ENCODE assay signal across 9 mouse cellular contexts in genomic region chrX:70161011-70161410, GRCm38 (mm10).
DNase-seq lines count a peak whose midpoint lies in the region; ATAC-seq lines count a peak whose summit lies in the region.
"Had no signal": no experiment of that assay in that cellular context is flagged by ENCODE, and none has a peak within 500 bp of the region (broad histone marks: within the 10 kb centered on the region; RNA-seq: fewer than 3 reads in every experiment).

No protein-coding gene starts in this region.

- no peaks in the 10 kb centered on the region for H3K4me1 ChIP-seq in forebrain, embryonic 10.5 days
- H3K4me1 ChIP-seq in forebrain, embryonic 13.5 days = no peaks in the 10 kb centered on the region
- no peaks in the 10 kb centered on the region for H3K4me1 ChIP-seq in limb, embryonic 10.5 days
- no peaks in the 10 kb centered on the region for H3K4me1 ChIP-seq in heart, embryonic 10.5 days
- H3K4me1 ChIP-seq: liver, embryonic 13.5 days had no signal

- H3K27me3 ChIP-seq in forebrain, embryonic 10.5 days (ENCODE audit: poor library complexity, severe bottlenecking) = no peaks in the 10 kb centered on the region; the same call in 1 of the 2 replicates
- no peaks in the 10 kb centered on the region for H3K27me3 ChIP-seq in forebrain, embryonic 13.5 days
- no peaks in the 10 kb centered on the region for H3K27me3 ChIP-seq in limb, embryonic 10.5 days (ENCODE audit: low read depth, poor library complexity, severe bottlenecking)
- H3K27me3 ChIP-seq in heart, embryonic 10.5 days (ENCODE audit: insufficient read depth, poor library complexity, severe bottlenecking) = no peaks in the 10 kb centered on the region
- H3K27me3 ChIP-seq: liver, embryonic 13.5 days had no signal

- peak; percentile 13 for DNase-seq in forebrain, embryonic 10.5 days (ENCODE audit: extremely low spot score, low spot score)
- DNase-seq in testis, postnatal 10 days (ENCODE audit: low spot score) = peak; percentile 38
- DNase-seq in testis, postnatal 14 days (ENCODE audit: low spot score) = no peak
- peak; percentile 4 to 6 for DNase-seq in frontal cortex, postnatal 10 days (ENCODE audit: low spot score in 2 of 2)
- DNase-seq in limb, embryonic 10.5 days (ENCODE audit: low spot score) = peak; percentile 31
- DNase-seq in thymus, postnatal 25 days = no peak
- no peak for DNase-seq in heart, embryonic 10.5 days (ENCODE audit: low spot score)
- DNase-seq: liver, embryonic 13.5 days had no signal

- no peak overlapping the region for H3K4me2 ChIP-seq in forebrain, embryonic 13.5 days
- H3K4me2 ChIP-seq: liver, embryonic 13.5 days had no signal

- ATAC-seq in forebrain, embryonic 13.5 days = no peak

- no peaks in the 10 kb centered on the region for H3K9me3 ChIP-seq in forebrain, embryonic 10.5 days
- H3K9me3 ChIP-seq in forebrain, embryonic 13.5 days (replicated peaks) = no peaks in the 10 kb centered on the region
- H3K9me3 ChIP-seq in limb, embryonic 10.5 days (replicated peaks) = no peaks in the 10 kb centered on the region
- no peaks in the 10 kb centered on the region for H3K9me3 ChIP-seq in heart, embryonic 10.5 days
- H3K9me3 ChIP-seq: liver, embryonic 13.5 days had no signal

- H3K27ac ChIP-seq in forebrain, embryonic 10.5 days = no peak overlapping the region
- no peak overlapping the region for H3K27ac ChIP-seq in forebrain, embryonic 13.5 days
- H3K27ac ChIP-seq in limb, embryonic 10.5 days = no peak overlapping the region
- no peak overlapping the region for H3K27ac ChIP-seq in heart, embryonic 10.5 days
- H3K27ac ChIP-seq: liver, embryonic 13.5 days had no signal

- no peaks in the 10 kb centered on the region for H3K36me3 ChIP-seq in forebrain, embryonic 10.5 days (replicated peaks)
- H3K36me3 ChIP-seq in forebrain, embryonic 13.5 days (ENCODE audit: poor library complexity, severe bottlenecking) = no peaks in the 10 kb centered on the region
- H3K36me3 ChIP-seq in limb, embryonic 10.5 days = no peaks in the 10 kb centered on the region
- H3K36me3 ChIP-seq in heart, embryonic 10.5 days = no peaks in the 10 kb centered on the region
- H3K36me3 ChIP-seq: liver, embryonic 13.5 days had no signal

- 31% methylated on average over 4 of the region's 4 CpGs for WGBS in forebrain, embryonic 10.5 days
- 11% methylated on average over 4 of the region's 4 CpGs for WGBS in forebrain, embryonic 13.5 days
- WGBS in limb, embryonic 10.5 days = 30% methylated on average over 4 of the region's 4 CpGs
- WGBS in heart, embryonic 10.5 days = 18% methylated on average over 4 of the region's 4 CpGs

- H3K9ac ChIP-seq in forebrain, embryonic 13.5 days = no peak overlapping the region
- H3K9ac ChIP-seq: liver, embryonic 13.5 days had no signal

- no peak overlapping the region for H3K4me3 ChIP-seq in forebrain, embryonic 10.5 days
- no peak overlapping the region for H3K4me3 ChIP-seq in forebrain, embryonic 13.5 days
- H3K4me3 ChIP-seq in limb, embryonic 10.5 days = no peak overlapping the region
- H3K4me3 ChIP-seq in heart, embryonic 10.5 days = no peak overlapping the region
- H3K4me3 ChIP-seq: liver, embryonic 13.5 days had no signal

Comparison
In these comparisons a context has a peak if more than half of its experiments do, and no peak if none do; other contexts are left out.
1. DNase-seq: peak in forebrain, embryonic 10.5 days (single experiment), testis, postnatal 10 days (single experiment), frontal cortex, postnatal 10 days (2 of 2) and limb, embryonic 10.5 days (single experiment); none in testis, postnatal 14 days (single experiment), thymus, postnatal 25 days (single experiment) and heart, embryonic 10.5 days (single experiment).